Mouse (Mus musculus) lung, adult 2 months (tissue): Measurements from ENCODE around the gene Ercc4.
A peak's percentile ranks its signal among the peaks of the same experiment; 100 is the strongest.

Source experiments
- CTCF ChIP-seq: fragments of 200-500 bp; IDR thresholded peaks from 2 replicates; pipeline ENCODE4 v1.5.1; 2011; ENCODE audit warnings: mild to moderate bottlenecking, low read length, control low read depth; ENCODE audit not compliant: insufficient read depth
- POLR2A ChIP-seq: fragments of 200-500 bp; IDR thresholded peaks from 2 replicates; pipeline ENCODE4 v1.6.1; 2011; ENCODE audit warnings: low read depth, mild to moderate bottlenecking, control low read depth, low read length, borderline replicate concordance; ENCODE audit errors: extremely low read depth

DNA sequence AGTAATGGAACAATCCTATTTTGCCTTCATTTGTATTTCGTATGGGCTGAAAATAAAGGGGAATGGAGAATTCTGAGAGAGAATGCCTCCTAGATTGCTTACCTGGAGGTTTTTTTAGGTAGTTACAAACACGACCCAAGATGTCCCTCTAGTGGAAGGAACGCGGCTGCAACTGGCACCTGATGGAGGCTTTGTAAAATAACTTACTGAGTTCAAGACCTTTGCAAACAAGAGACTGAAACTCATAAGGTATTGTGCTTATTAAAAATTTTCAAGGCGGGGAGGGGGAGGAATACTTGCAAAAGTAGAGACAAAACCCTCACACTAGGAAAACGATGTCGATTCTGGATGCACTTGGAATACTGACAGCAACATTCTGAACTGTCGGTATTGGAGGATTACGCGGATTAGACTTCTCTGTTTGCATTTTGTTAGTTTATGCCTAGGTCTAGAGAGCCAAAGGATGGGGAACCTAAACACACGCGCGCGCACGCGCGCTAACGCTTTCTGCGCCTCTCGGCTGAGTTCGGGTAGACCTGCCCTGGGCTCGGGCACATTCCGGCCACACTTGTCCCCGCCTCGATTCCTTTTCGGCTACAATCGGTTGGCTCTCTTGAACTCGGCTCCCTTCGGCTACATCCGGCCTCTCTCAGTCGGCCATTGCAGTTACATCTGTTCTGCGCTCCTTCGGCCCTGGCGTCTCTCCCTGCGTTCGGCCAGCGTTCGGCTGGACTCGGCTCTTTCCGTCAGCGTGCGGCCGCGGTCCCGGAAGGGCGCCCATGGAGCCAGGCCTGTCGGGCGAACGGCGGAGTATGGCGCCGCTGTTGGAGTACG, at the start of gene Ercc4:
- TF ChIP-seq CTCF (peak; percentile 61), POLR2A (peak; percentile 87)
